Mouse (Mus musculus): ENCODE measurements at regions not wholly inside any gene's neighbourhood (a gene's known extent, or its start where the extent isn't known, plus 50 kb on each side); places are given as distances from the start of the nearest gene placed in this dataset.

- peak; percentile 55 for DNase-seq
- ATAC-seq: no peak
These were observed 240.4 kb downstream of the Mef2c start for GRCm38 (mm10) chr13:83744110-83744752.

GRCm38 (mm10) chr13:83744981-83745555, 241.2 kb downstream of the Mef2c start:
- Histone ChIP-seq H3K9me3 (ENCODE audit: low read length) (no peaks in the 10 kb centered on the region), H3K27ac (ENCODE audit: low read depth, low read length) (peak overlapping the region; percentile 95), H3K36me3 (ENCODE audit: insufficient read depth) (peaks cover 3% of the 10 kb centered on the region; the same call in 1 of the 2 replicates), H3K4me1 (ENCODE audit: insufficient read depth) (peaks cover 7% of the 10 kb centered on the region; the same call in 1 of the 2 replicates), H3K27me3 (ENCODE audit: insufficient read depth, low read length) (no peaks in the 10 kb centered on the region), H3K4me2 (ENCODE audit: low read depth) (peak overlapping the region; percentile 88), H3K4me3 (ENCODE audit: low read depth, low read length) (peak overlapping the region; percentile 42), H3K9ac (peak overlapping the region; percentile 61)
- DNase-seq (peak; percentile 96), ATAC-seq (peak; percentile 93)
- TF ChIP-seq CTCF (IDR thresholded peaks at IDR 0.05; ENCODE audit: low read depth): no peak
- WGBS: 1% methylated on average over 38 of the region's 38 CpGs

More at GRCm38 (mm10) chr13:83744110-83744752, 240.4 kb downstream of the Mef2c start:
- H3K4me3 ChIP-seq (ENCODE audit: low read depth, low read length): peak overlapping the region; percentile 42
- H3K4me1 ChIP-seq (ENCODE audit: insufficient read depth): peaks cover 1% of the 10 kb centered on the region; the same call in 1 of the 2 replicates
- 9% methylated on average over 8 of the region's 8 CpGs for WGBS
- H3K9ac ChIP-seq: peak overlapping the region; percentile 61
- H3K4me2 ChIP-seq (ENCODE audit: low read depth): peak overlapping the region; percentile 88
- peak overlapping the region; percentile 95 for H3K27ac ChIP-seq (ENCODE audit: low read depth, low read length)
- H3K27me3 ChIP-seq (ENCODE audit: insufficient read depth, low read length): no peaks in the 10 kb centered on the region
- no peak for TF ChIP-seq CTCF (IDR thresholded peaks at IDR 0.05; ENCODE audit: low read depth)
- peaks cover 3% of the 10 kb centered on the region; the same call in 1 of the 2 replicates for H3K36me3 ChIP-seq (ENCODE audit: insufficient read depth)
- H3K9me3 ChIP-seq (ENCODE audit: low read length): no peaks in the 10 kb centered on the region

- Histone ChIP-seq H3K4me3 (ENCODE audit: low read depth, low read length) (no peak overlapping the region), H3K4me1 (ENCODE audit: insufficient read depth) (peaks cover 7% of the 10 kb centered on the region; the same call in 1 of the 2 replicates), H3K9me3 (ENCODE audit: low read length) (no peaks in the 10 kb centered on the region), H3K36me3 (ENCODE audit: insufficient read depth) (peaks cover 3% of the 10 kb centered on the region; the same call in 1 of the 2 replicates), H3K4me2 (ENCODE audit: low read depth) (peak overlapping the region; percentile 88), H3K27ac (ENCODE audit: low read depth, low read length) (peak overlapping the region; percentile 95), H3K9ac (no peak overlapping the region), H3K27me3 (ENCODE audit: insufficient read depth, low read length) (no peaks in the 10 kb centered on the region)
- ATAC-seq: no peak
- TF ChIP-seq CTCF (IDR thresholded peaks at IDR 0.05; ENCODE audit: low read depth): no peak
- DNase-seq: peak; percentile 58
- WGBS: 36% methylated on average over 5 of the region's 5 CpGs
These were observed 242.1 kb downstream of the Mef2c start for GRCm38 (mm10) chr13:83745961-83746360.

- TF ChIP-seq CTCF (IDR thresholded peaks at IDR 0.05; ENCODE audit: low read depth): no peak
- WGBS: 43% methylated on average over 3 of the region's 3 CpGs
- H3K27ac ChIP-seq (ENCODE audit: low read depth, low read length): peak overlapping the region; percentile 57; the same call in 1 of the 2 replicates
- ATAC-seq (no peak), DNase-seq (peak; percentile 54)
- no peak overlapping the region for H3K4me2 ChIP-seq (ENCODE audit: low read depth)
- H3K27me3 ChIP-seq (ENCODE audit: insufficient read depth, low read length): no peaks in the 10 kb centered on the region
- H3K4me1 ChIP-seq (ENCODE audit: insufficient read depth): peaks cover 7% of the 10 kb centered on the region; the same call in 1 of the 2 replicates
- H3K36me3 ChIP-seq (ENCODE audit: insufficient read depth): no peaks in the 10 kb centered on the region
- H3K4me3 ChIP-seq (ENCODE audit: low read depth, low read length): no peak overlapping the region
- H3K9ac ChIP-seq: no peak overlapping the region
- no peaks in the 10 kb centered on the region for H3K9me3 ChIP-seq (ENCODE audit: low read length)
These were observed 243.8 kb downstream of the Mef2c start for GRCm38 (mm10) chr13:83747671-83748070.

DNA sequence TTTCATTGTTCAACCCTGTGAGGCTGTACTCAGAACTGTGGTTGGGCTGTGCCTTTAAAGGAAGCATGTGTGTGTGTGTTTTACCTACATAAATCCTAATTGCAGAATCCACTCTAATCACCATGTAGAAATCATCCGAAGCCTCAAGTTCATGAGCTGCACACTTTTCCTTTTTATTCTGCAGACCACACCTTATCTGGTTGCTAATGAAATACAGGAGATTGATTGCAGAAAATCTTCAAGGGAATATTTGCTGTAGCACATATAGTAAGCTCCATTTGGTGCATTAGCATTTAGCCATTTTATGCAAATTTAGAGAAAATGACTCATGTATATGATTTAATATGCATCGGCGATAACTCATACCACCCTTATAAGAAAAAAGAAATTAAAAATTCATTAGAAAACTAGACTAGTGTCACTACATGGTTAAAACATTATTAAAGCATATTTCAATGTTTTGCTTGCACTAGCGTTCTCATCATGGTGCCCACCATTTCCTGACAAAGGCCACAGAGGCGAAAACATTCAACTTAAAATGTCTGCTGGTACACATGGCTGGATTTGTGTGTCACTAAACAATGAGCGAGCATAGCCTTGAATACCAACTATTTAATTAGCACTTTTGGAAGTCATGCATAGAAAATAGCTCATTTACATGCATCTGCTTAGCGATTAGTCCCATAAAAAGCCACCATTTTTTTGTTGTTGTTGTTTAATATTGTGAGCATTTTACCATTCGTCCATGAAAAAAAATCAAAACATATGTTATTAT, 245.7 kb downstream of the Mef2c start:
- TF ChIP-seq CTCF (IDR thresholded peaks at IDR 0.05; ENCODE audit: low read depth): no peak
- Histone ChIP-seq H3K27me3 (ENCODE audit: insufficient read depth, low read length) (no peaks in the 10 kb centered on the region), H3K4me1 (ENCODE audit: insufficient read depth) (peaks cover 7% of the 10 kb centered on the region; the same call in 1 of the 2 replicates), H3K4me2 (ENCODE audit: low read depth) (peak overlapping the region; percentile 39), H3K9ac (peak overlapping the region; percentile 28; the same call in 1 of the 2 replicates), H3K27ac (ENCODE audit: low read depth, low read length) (peak overlapping the region; percentile 83), H3K36me3 (ENCODE audit: insufficient read depth) (no peaks in the 10 kb centered on the region), H3K4me3 (ENCODE audit: low read depth, low read length) (peak overlapping the region; percentile 5; the same call in 1 of the 2 replicates), H3K9me3 (ENCODE audit: low read length) (no peaks in the 10 kb centered on the region)
- ATAC-seq (no peak), DNase-seq (peak; percentile 79)
- WGBS: 14% methylated on average over 8 of the region's 8 CpGs

DNA sequence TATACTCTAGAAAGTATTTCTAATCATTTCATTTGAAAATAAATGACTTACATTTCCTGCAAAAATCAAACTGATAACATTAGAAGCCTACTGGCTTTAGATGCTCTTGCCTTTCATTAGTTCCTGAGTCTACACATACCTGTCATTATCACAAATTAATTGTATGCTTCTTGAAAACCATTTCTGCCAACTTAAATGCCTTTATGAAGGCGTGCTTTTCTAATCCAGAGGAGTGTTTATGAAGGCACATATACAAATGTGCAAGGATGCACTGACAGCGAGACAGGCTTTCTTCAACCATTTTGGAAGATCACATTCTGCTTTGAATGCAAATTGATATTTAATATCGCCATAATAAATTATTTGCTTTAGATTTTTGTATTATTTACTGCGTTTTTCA, 246.6 kb downstream of the Mef2c start:
- H3K36me3 ChIP-seq (ENCODE audit: insufficient read depth): no peaks in the 10 kb centered on the region
- ATAC-seq (no peak), DNase-seq (peak; percentile 50)
- H3K27ac ChIP-seq (ENCODE audit: low read depth, low read length): peak overlapping the region; percentile 62; the same call in 1 of the 2 replicates
- H3K4me2 ChIP-seq (ENCODE audit: low read depth): no peak overlapping the region
- H3K4me1 ChIP-seq (ENCODE audit: insufficient read depth): peaks cover 7% of the 10 kb centered on the region; the same call in 1 of the 2 replicates
- TF ChIP-seq CTCF (IDR thresholded peaks at IDR 0.05; ENCODE audit: low read depth): no peak
- H3K9ac ChIP-seq: no peak overlapping the region
- H3K4me3 ChIP-seq (ENCODE audit: low read depth, low read length): no peak overlapping the region
- H3K9me3 ChIP-seq (ENCODE audit: low read length): no peaks in the 10 kb centered on the region
- H3K27me3 ChIP-seq (ENCODE audit: insufficient read depth, low read length): no peaks in the 10 kb centered on the region
- 26% methylated on average over 4 of the region's 4 CpGs for WGBS

Measured in forebrain, postnatal 0 days (tissue).